Mouse (Mus musculus): ENCODE data around the gene Paf1. TPM values are rescaled to one million over a fixed set of nuclear protein-coding genes. Genes with fewer than 3 reads are reported as not detected.

Gene Paf1
- polyA plus RNA-seq, 1 experiment from 2014 or later: 77.6 TPM

DNA sequence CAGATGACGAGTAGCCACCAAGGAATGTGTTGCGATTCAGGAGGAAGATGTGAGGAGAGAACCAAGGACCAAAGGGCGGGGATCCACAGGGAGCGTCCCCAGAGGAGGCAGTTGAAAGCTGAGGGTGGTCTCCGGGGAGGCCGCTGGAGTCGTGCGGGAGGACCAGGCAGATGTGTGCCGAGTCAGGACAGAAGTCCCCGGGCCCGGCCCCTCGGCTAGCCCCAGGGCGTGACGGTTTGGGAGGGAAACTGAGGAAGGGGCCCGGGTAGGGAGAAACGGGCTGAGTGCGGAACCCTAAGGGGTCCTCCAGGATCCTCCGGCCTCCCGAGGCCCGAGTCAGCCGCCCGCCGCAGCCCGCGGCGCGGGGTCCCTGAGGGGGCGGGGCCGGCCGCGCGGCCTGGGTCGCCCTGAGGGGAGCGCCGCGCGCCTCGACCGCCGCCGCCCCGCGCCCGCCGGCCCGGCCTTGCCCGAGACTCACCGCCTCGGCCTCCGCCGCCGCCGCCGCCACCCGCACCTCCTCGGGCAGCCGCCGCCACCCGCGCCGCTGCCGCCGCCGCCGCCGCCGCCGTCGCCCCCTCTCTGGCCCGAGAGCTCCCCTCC lies 43.0 kb downstream of the Paf1 start:
- ATAC-seq (ENCODE audit: low FRiP score) (peak; percentile 55), DNase-seq (ENCODE audit: low spot score) (peak; percentile 61)
- peak overlapping the region; percentile 72 for H3K4me3 ChIP-seq (ENCODE audit: low read depth, low read length)
- H3K4me1 ChIP-seq (replicated peaks; ENCODE audit: control insufficient read depth, insufficient read depth, low read length): peaks cover 5% of the 10 kb centered on the region; the same call in 1 of the 2 replicates
- peak overlapping the region; percentile 55 for H3K4me2 ChIP-seq (replicated peaks; ENCODE audit: low read depth, low read length)
- no peaks in the 10 kb centered on the region for H3K27me3 ChIP-seq (ENCODE audit: control insufficient read depth, insufficient read depth, low read length)
- H3K36me3 ChIP-seq (ENCODE audit: control insufficient read depth, insufficient read depth, low read length): no peaks in the 10 kb centered on the region
- peak overlapping the region; percentile 83 for H3K9ac ChIP-seq (ENCODE audit: low read depth, low read length)
- no peaks in the 10 kb centered on the region for H3K9me3 ChIP-seq (ENCODE audit: control insufficient read depth, low read length)
- WGBS: under 1% methylated on average over 25 of the region's 70 CpGs
- H3K27ac ChIP-seq (ENCODE audit: low read depth, low read length): peak overlapping the region; percentile 18; the same call in 1 of the 2 replicates

DNA sequence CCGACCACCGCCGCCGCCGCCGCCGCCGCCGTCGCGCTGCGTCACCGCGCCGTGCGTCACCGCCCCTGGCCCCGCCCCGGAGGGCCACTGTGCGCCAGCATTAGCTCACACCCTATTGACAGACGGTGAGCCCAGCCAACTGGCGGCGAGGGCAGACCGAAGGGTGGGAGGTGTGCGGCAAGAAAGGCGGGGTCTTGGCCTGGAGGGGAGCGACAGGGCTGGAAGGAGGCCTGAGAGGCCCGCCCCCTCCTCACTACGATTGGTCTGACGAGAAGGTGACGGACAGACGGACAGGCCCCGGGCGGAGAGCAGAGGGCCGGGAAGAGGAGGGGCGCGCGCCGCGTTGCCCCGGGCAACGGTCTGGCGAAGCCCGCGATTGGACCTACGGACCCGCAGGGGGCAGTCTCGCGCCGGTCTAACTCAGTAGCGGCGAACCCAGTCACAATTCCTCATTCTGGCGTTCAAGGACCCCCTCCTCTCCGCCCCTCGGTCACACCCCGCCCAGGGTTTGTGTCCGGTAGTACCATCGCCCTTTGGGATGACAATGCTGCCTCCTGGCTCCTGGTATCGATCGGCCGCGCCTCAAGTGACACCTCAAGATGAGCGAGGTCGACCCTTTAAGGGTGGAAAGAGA lies 43.6 kb downstream of the Paf1 start:
- WGBS: under 1% methylated on average over 43 of the region's 64 CpGs
- Histone ChIP-seq H3K4me2 (replicated peaks; ENCODE audit: low read depth, low read length) (peak overlapping the region; percentile 60), H3K9me3 (ENCODE audit: control insufficient read depth, low read length) (no peaks in the 10 kb centered on the region), H3K27me3 (ENCODE audit: control insufficient read depth, insufficient read depth, low read length) (no peaks in the 10 kb centered on the region), H3K27ac (ENCODE audit: low read depth, low read length) (peak overlapping the region; percentile 53; the same call in 1 of the 2 replicates), H3K4me1 (replicated peaks; ENCODE audit: control insufficient read depth, insufficient read depth, low read length) (peaks cover 5% of the 10 kb centered on the region; the same call in 1 of the 2 replicates), H3K36me3 (ENCODE audit: control insufficient read depth, insufficient read depth, low read length) (no peaks in the 10 kb centered on the region), H3K4me3 (ENCODE audit: low read depth, low read length) (peak overlapping the region; percentile 72), H3K9ac (ENCODE audit: low read depth, low read length) (peak overlapping the region; percentile 83)
- DNase-seq (ENCODE audit: low spot score) (peak; percentile 99), ATAC-seq (ENCODE audit: low FRiP score) (peak; percentile 99)

DNA sequence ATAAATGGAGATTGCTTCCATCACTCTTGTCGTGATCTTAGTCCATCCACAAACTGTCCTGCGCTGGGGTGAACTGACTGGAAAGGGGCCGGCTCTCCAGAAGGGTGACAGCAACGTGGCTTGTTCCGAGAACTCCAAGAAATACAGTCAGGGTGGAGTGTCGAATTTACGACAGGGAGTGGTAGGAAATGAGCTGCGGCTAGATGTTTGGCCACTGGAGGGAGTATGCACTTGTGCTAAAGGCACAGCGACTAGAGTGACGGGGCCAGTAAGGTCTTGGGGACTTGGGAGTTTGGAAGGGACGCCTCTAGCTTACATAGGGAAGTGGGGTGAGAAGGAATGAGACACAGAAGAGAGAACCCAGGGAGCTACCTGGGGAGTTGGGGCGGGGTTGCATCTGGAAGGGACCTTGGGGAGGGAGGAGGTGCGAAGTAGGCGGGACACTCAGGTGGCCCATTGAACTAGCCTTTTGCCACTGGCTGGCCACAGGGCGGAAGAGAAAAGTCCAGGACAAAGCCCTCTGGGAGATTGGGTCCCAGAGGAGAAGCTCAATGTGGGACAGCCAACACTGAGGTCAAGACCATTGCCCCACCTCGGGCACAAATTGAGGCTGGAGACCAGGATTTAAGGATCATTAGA lies 44.3 kb downstream of the Paf1 start, which contains the start of gene Gmfg:
Gene Gmfg, plus strand, starts transcription at position 516 of the 639 bp plus-strand sequence.
- Histone ChIP-seq H3K9ac (ENCODE audit: low read depth, low read length) (peak within 1 kb of the TSS; percentile 56), H3K27me3 (ENCODE audit: control insufficient read depth, insufficient read depth, low read length) (no peaks in the 10 kb centered on the region), H3K36me3 (ENCODE audit: control insufficient read depth, insufficient read depth, low read length) (no peaks in the 10 kb centered on the region), H3K4me3 (ENCODE audit: low read depth, low read length) (peak within 1 kb of the TSS; percentile 72), H3K4me1 (replicated peaks; ENCODE audit: control insufficient read depth, insufficient read depth, low read length) (peaks cover 5% of the 10 kb centered on the region; the same call in 1 of the 2 replicates), H3K4me2 (replicated peaks; ENCODE audit: low read depth, low read length) (peak within 1 kb of the TSS; percentile 60), H3K9me3 (ENCODE audit: control insufficient read depth, low read length) (no peaks in the 10 kb centered on the region), H3K27ac (ENCODE audit: low read depth, low read length) (peak within 1 kb of the TSS; percentile 53; the same call in 1 of the 2 replicates)
- WGBS: 3% methylated on average over 16 of the region's 16 CpGs
- DNase-seq (ENCODE audit: low spot score) (peak; percentile 86), ATAC-seq (ENCODE audit: low FRiP score) (peak; percentile 53)

DNA sequence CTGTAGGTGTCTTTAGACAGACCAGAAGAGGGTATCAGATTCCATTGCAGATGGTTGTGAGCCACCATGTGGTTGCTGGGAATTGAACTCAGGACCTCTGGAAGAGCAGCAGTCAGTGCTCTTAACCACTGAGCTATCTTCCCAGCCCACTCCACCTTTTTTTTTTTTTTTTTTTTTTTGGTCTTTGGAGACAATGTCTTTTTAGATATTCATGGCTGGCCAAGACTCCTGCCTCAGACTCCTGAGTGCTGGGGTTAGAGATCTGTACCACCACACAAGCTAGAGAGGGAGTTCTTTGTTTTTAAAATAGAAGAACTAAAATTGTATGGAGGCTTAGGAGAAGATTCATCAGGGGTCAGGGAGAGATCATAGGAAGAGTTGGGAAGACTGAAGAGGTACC lies 45.2 kb downstream of the Paf1 start:
- DNase-seq (ENCODE audit: low spot score): no peak
- no peak for ATAC-seq (ENCODE audit: low FRiP score)
- H3K9ac ChIP-seq (ENCODE audit: low read depth, low read length): no peak overlapping the region
- no peaks in the 10 kb centered on the region for H3K9me3 ChIP-seq (ENCODE audit: control insufficient read depth, low read length)
- H3K4me2 ChIP-seq (replicated peaks; ENCODE audit: low read depth, low read length): no peak overlapping the region
- H3K27ac ChIP-seq (ENCODE audit: low read depth, low read length): no peak overlapping the region
- H3K36me3 ChIP-seq (ENCODE audit: control insufficient read depth, insufficient read depth, low read length): no peaks in the 10 kb centered on the region
- peaks cover 5% of the 10 kb centered on the region; the same call in 1 of the 2 replicates for H3K4me1 ChIP-seq (replicated peaks; ENCODE audit: control insufficient read depth, insufficient read depth, low read length)
- no peaks in the 10 kb centered on the region for H3K27me3 ChIP-seq (ENCODE audit: control insufficient read depth, insufficient read depth, low read length)
- no peak overlapping the region for H3K4me3 ChIP-seq (ENCODE audit: low read depth, low read length)

DNA sequence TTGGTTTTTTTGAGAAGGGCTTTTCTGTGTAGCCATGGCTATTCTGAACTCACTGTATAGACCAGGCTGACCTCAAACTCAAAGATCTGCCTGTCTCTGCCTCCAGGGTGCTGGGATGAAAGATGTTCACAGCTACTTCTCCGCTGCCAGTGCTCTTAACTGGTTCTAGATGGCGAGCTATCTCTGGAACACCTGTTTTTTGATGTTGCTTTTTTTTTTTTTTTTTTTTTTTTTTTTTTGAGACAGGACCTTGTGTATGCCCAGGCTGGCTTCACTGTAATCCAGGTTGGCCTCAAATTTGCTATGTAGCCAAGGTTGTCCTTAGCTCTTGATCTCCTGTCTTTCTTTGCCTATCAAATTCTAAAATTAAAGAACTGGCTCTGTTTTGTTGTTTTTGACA lies 46.0 kb downstream of the Paf1 start:
- Histone ChIP-seq H3K36me3 (ENCODE audit: control insufficient read depth, insufficient read depth, low read length) (no peaks in the 10 kb centered on the region), H3K4me3 (ENCODE audit: low read depth, low read length) (no peak overlapping the region), H3K4me1 (replicated peaks; ENCODE audit: control insufficient read depth, insufficient read depth, low read length) (peaks cover 5% of the 10 kb centered on the region; the same call in 1 of the 2 replicates), H3K27me3 (ENCODE audit: control insufficient read depth, insufficient read depth, low read length) (no peaks in the 10 kb centered on the region), H3K4me2 (replicated peaks; ENCODE audit: low read depth, low read length) (no peak overlapping the region), H3K27ac (ENCODE audit: low read depth, low read length) (no peak overlapping the region), H3K9me3 (ENCODE audit: control insufficient read depth, low read length) (no peaks in the 10 kb centered on the region), H3K9ac (ENCODE audit: low read depth, low read length) (no peak overlapping the region)
- WGBS: 82% methylated on average over 2 of the region's 2 CpGs
- no peak for ATAC-seq (ENCODE audit: low FRiP score)
- no peak for DNase-seq (ENCODE audit: low spot score)

DNA sequence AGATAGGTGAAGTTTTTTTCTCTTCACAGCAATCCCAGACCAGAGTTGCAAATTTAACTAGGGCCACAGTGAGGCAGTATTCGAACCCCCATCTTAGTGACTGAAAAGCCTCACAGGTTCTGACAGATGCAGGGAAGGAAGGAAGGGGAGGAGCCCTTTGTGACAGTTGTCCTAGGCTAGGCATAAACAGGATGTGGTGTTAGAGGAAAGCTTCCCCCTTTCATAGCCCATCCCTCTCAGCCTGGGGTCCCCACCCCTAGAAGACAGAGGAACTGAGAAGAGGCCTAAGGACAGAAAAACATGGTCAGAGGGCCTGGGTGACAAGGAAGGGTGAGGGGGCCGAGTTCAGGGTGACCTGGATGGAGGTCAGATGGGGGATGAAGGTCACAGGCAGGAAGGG lies 48.0 kb downstream of the Paf1 start:
- Histone ChIP-seq H3K4me2 (replicated peaks; ENCODE audit: low read depth, low read length) (no peak overlapping the region), H3K9me3 (ENCODE audit: control insufficient read depth, low read length) (no peaks in the 10 kb centered on the region), H3K27ac (ENCODE audit: low read depth, low read length) (no peak overlapping the region), H3K4me3 (ENCODE audit: low read depth, low read length) (no peak overlapping the region), H3K27me3 (ENCODE audit: control insufficient read depth, insufficient read depth, low read length) (0 out of 2 replicates have a peak, but pooled peaks cover under 1% of the 10 kb centered on the region), H3K9ac (ENCODE audit: low read depth, low read length) (no peak overlapping the region), H3K36me3 (ENCODE audit: control insufficient read depth, insufficient read depth, low read length) (no peaks in the 10 kb centered on the region), H3K4me1 (replicated peaks; ENCODE audit: control insufficient read depth, insufficient read depth, low read length) (0 out of 2 replicates have a peak, but pooled peaks cover 2% of the 10 kb centered on the region)
- ATAC-seq (ENCODE audit: low FRiP score) (no peak), DNase-seq (ENCODE audit: low spot score) (no peak)
- whole genome bisulfite sequencing: 69% methylated on average over 2 of the region's 2 CpGs

DNA sequence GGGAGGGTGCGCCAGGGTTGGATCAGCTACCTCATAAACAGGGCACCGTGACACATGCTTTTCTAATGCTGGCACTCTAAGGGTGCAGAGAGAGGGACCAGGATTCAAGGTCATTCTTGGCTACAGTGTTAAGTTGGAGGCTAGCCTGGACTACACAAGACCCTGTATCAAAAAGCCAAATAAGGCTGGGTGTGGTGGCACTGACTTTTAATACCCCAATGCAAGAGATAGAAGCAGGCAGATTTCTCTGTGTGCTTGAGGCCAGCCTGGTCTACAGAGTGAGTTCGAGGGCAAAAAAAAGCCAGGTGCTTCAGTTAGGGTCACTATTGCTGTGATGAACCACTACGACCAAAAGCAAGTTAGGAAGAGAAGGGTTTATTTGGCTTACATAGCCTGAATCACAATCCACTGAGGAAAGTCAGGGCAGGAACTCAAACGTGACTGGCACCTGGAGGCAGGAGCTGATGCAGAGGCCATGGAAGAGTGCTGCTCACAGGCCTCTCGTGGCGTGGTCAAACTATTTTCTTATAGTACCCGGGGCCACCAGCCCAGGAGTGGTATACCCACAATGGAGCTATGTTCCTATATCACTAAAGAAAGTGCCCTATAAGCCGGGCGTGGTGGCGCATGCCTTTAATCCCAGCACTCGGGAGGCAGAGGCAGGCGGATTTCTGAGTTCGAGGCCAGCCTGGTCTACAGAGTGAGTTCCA lies 49.2 kb downstream of the Paf1 start:
- H3K27ac ChIP-seq (ENCODE audit: low read depth, low read length): no peak overlapping the region
- H3K36me3 ChIP-seq (ENCODE audit: control insufficient read depth, insufficient read depth, low read length): no peaks in the 10 kb centered on the region
- 88% methylated on average over 13 of the region's 14 CpGs for WGBS
- ATAC-seq (ENCODE audit: low FRiP score): no peak
- no peak for DNase-seq (ENCODE audit: low spot score)
- 0 out of 2 replicates have a peak, but pooled peaks cover 2% of the 10 kb centered on the region for H3K4me1 ChIP-seq (replicated peaks; ENCODE audit: control insufficient read depth, insufficient read depth, low read length)
- no peaks in the 10 kb centered on the region for H3K9me3 ChIP-seq (ENCODE audit: control insufficient read depth, low read length)
- no peak overlapping the region for H3K4me2 ChIP-seq (replicated peaks; ENCODE audit: low read depth, low read length)
- H3K4me3 ChIP-seq (ENCODE audit: low read depth, low read length): no peak overlapping the region
- 0 out of 2 replicates have a peak, but pooled peaks cover 2% of the 10 kb centered on the region for H3K27me3 ChIP-seq (ENCODE audit: control insufficient read depth, insufficient read depth, low read length)
- H3K9ac ChIP-seq (ENCODE audit: low read depth, low read length): no peak overlapping the region

DNA sequence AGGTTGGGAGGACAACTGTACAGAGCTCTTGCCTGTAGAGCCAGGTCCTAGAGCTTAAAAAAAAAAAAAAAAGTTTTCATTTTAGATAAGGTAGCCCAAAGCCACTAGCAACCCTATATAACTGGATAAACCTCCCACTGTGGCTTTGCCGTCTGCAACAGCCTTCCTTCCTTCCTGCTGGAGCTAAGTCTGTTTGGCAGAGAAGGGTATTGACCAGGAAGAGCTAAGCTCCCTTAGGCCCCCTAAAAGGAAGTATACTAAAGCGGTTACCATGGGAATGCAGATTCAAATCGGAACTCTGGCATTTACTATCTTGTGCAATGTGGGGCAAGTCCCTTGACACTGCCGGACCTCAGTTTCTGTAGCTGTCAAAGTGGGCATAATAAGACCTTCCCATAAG lies 49.9 kb downstream of the Paf1 start:
- ATAC-seq (ENCODE audit: low FRiP score): no peak
- Histone ChIP-seq H3K27me3 (ENCODE audit: control insufficient read depth, insufficient read depth, low read length) (0 out of 2 replicates have a peak, but pooled peaks cover 2% of the 10 kb centered on the region), H3K4me1 (replicated peaks; ENCODE audit: control insufficient read depth, insufficient read depth, low read length) (no peaks in the 10 kb centered on the region), H3K9ac (ENCODE audit: low read depth, low read length) (no peak overlapping the region), H3K27ac (ENCODE audit: low read depth, low read length) (no peak overlapping the region), H3K9me3 (ENCODE audit: control insufficient read depth, low read length) (no peaks in the 10 kb centered on the region), H3K4me3 (ENCODE audit: low read depth, low read length) (no peak overlapping the region), H3K4me2 (replicated peaks; ENCODE audit: low read depth, low read length) (no peak overlapping the region), H3K36me3 (ENCODE audit: control insufficient read depth, insufficient read depth, low read length) (no peaks in the 10 kb centered on the region)
- WGBS: 65% methylated on average over 4 of the region's 4 CpGs
- no peak for DNase-seq (ENCODE audit: low spot score)

All from hindbrain, embryonic 11.5 days (tissue).